Mouse (Mus musculus): ENCODE data around the gene Tmem50a. TPM values are rescaled to one million over a fixed set of nuclear protein-coding genes. Genes with fewer than 3 reads are reported as not detected.

Tmem50a gene
- 163 and 169 TPM in 2 replicates for polyA plus RNA-seq (2016; fragmentation: Nextera tagmentation; extraction: Ambion mirVana)

GRCm38 (mm10) chr4:134914864-134915209, at the start of gene Tmem50a:
TSS of gene Tmem50a (minus strand) at chr4:134915024.
- Histone ChIP-seq H3K36me3 (peaks cover 14% of the 10 kb centered on the region), H3K4me2 (replicated peaks) (peak within 1 kb of the TSS; percentile 70), H3K9ac (peak within 1 kb of the TSS; percentile 86), H3K27me3 (no peaks in the 10 kb centered on the region), H3K27ac (peak within 1 kb of the TSS; percentile 91), H3K4me1 (peaks cover 16% of the 10 kb centered on the region), H3K9me3 (replicated peaks) (no peaks in the 10 kb centered on the region), H3K4me3 (peak within 1 kb of the TSS; percentile 92)
- peak; percentile 85 for ATAC-seq (ENCODE audit: low FRiP score)
- WGBS, result under 1% methylated on average over 25 of the region's 25 CpGs

- Histone ChIP-seq H3K4me1 (no peaks in the 10 kb centered on the region; the same call in 1 of the 2 replicates), H3K4me3 (no peak overlapping the region), H3K27ac (no peak overlapping the region), H3K9me3 (replicated peaks) (no peaks in the 10 kb centered on the region), H3K9ac (no peak overlapping the region), H3K27me3 (peaks cover 12% of the 10 kb centered on the region), H3K4me2 (replicated peaks) (peak overlapping the region; percentile 34; the same call in 1 of the 2 replicates), H3K36me3 (no peaks in the 10 kb centered on the region)
- WGBS, result 26% methylated on average over 19 of the region's 19 CpGs
- no peak for ATAC-seq (ENCODE audit: low FRiP score)
These were observed 48.4 kb upstream of the Tmem50a start for GRCm38 (mm10) chr4:134963021-134963776.

GRCm38 (mm10) chr4:134956328-134956727, 41.5 kb upstream of the Tmem50a start:
- 20% methylated on average over 3 of the region's 3 CpGs for WGBS
- Histone ChIP-seq H3K9me3 (replicated peaks) (no peaks in the 10 kb centered on the region), H3K27ac (no peak overlapping the region), H3K36me3 (no peaks in the 10 kb centered on the region), H3K27me3 (peaks cover 23% of the 10 kb centered on the region), H3K9ac (no peak overlapping the region), H3K4me3 (no peak overlapping the region), H3K4me1 (no peaks in the 10 kb centered on the region), H3K4me2 (replicated peaks) (no peak overlapping the region)
- ATAC-seq (ENCODE audit: low FRiP score), result no peak

- ATAC-seq (ENCODE audit: low FRiP score), result no peak
- Histone ChIP-seq H3K4me3 (no peak overlapping the region), H3K36me3 (no peaks in the 10 kb centered on the region), H3K27ac (no peak overlapping the region), H3K4me2 (replicated peaks) (no peak overlapping the region), H3K9ac (no peak overlapping the region), H3K4me1 (peaks cover under 1% of the 10 kb centered on the region), H3K9me3 (replicated peaks) (no peaks in the 10 kb centered on the region), H3K27me3 (peaks cover 22% of the 10 kb centered on the region)
- 72% methylated on average over 3 of the region's 3 CpGs for whole genome bisulfite sequencing
These were observed 41.0 kb upstream of the Tmem50a start for GRCm38 (mm10) chr4:134955845-134956244.

- Histone ChIP-seq H3K36me3 (no peaks in the 10 kb centered on the region), H3K4me2 (replicated peaks) (no peak overlapping the region), H3K27me3 (peaks cover 20% of the 10 kb centered on the region; the same call in 1 of the 2 replicates), H3K4me3 (no peak overlapping the region), H3K27ac (no peak overlapping the region), H3K9me3 (replicated peaks) (no peaks in the 10 kb centered on the region), H3K9ac (no peak overlapping the region), H3K4me1 (peaks cover 6% of the 10 kb centered on the region)
- 93% methylated on average over 2 of the region's 2 CpGs for WGBS
- ATAC-seq (ENCODE audit: low FRiP score), result no peak
These were observed 40.4 kb upstream of the Tmem50a start for GRCm38 (mm10) chr4:134955196-134955595.

GRCm38 (mm10) chr4:134954461-134954860, 39.6 kb upstream of the Tmem50a start:
- ATAC-seq (ENCODE audit: low FRiP score), result no peak
- WGBS, result 26% methylated on average over 15 of the region's 15 CpGs
- Histone ChIP-seq H3K4me1 (peaks cover 6% of the 10 kb centered on the region), H3K9ac (no peak overlapping the region), H3K9me3 (replicated peaks) (no peaks in the 10 kb centered on the region), H3K4me3 (no peak overlapping the region), H3K4me2 (replicated peaks) (no peak overlapping the region; the same call in 1 of the 2 replicates), H3K36me3 (no peaks in the 10 kb centered on the region), H3K27ac (0 out of 2 replicates have a peak overlapping the region, but pooled peaks have one; percentile 9), H3K27me3 (peaks cover 20% of the 10 kb centered on the region; the same call in 1 of the 2 replicates)

- H3K4me2 ChIP-seq (replicated peaks), result no peak overlapping the region
- peaks cover 18% of the 10 kb centered on the region; the same call in 1 of the 2 replicates for H3K27me3 ChIP-seq
- H3K36me3 ChIP-seq, result no peaks in the 10 kb centered on the region
- H3K9ac ChIP-seq, result no peak overlapping the region
- ATAC-seq (ENCODE audit: low FRiP score), result peak; percentile 69
- no peak overlapping the region for H3K4me3 ChIP-seq
- H3K4me1 ChIP-seq, result peaks cover 9% of the 10 kb centered on the region
- H3K9me3 ChIP-seq (replicated peaks), result no peaks in the 10 kb centered on the region
- H3K27ac ChIP-seq, result no peak overlapping the region
- 31% methylated on average over 11 of the region's 11 CpGs for WGBS
These were observed 35.8 kb upstream of the Tmem50a start for GRCm38 (mm10) chr4:134950518-134951091.

GRCm38 (mm10) chr4:134946024-134946744, 31.4 kb upstream of the Tmem50a start:
- Histone ChIP-seq H3K4me3 (no peak overlapping the region), H3K36me3 (no peaks in the 10 kb centered on the region), H3K9ac (no peak overlapping the region), H3K27me3 (peaks cover 33% of the 10 kb centered on the region), H3K4me1 (peaks cover 17% of the 10 kb centered on the region), H3K9me3 (replicated peaks) (no peaks in the 10 kb centered on the region), H3K4me2 (replicated peaks) (peak overlapping the region; percentile 46), H3K27ac (no peak overlapping the region)
- 16% methylated on average over 17 of the region's 17 CpGs for WGBS
- no peak for ATAC-seq (ENCODE audit: low FRiP score)

GRCm38 (mm10) chr4:134943758-134944538, 29.1 kb upstream of the Tmem50a start:
- peaks cover 34% of the 10 kb centered on the region for H3K27me3 ChIP-seq
- 47% methylated on average over 27 of the region's 27 CpGs for whole genome bisulfite sequencing
- peak; percentile 35; the same call in 1 of the 2 replicates for ATAC-seq (ENCODE audit: low FRiP score)
- H3K4me2 ChIP-seq (replicated peaks), result no peak overlapping the region
- H3K9ac ChIP-seq, result 0 out of 2 replicates have a peak overlapping the region, but pooled peaks have one; percentile 18
- H3K9me3 ChIP-seq (replicated peaks), result no peaks in the 10 kb centered on the region
- peaks cover 11% of the 10 kb centered on the region; the same call in 1 of the 2 replicates for H3K4me1 ChIP-seq
- no peak overlapping the region for H3K27ac ChIP-seq
- H3K36me3 ChIP-seq, result no peaks in the 10 kb centered on the region
- no peak overlapping the region for H3K4me3 ChIP-seq

- 65% methylated on average over 9 of the region's 9 CpGs for WGBS
- Histone ChIP-seq H3K4me3 (no peak overlapping the region), H3K9me3 (replicated peaks) (no peaks in the 10 kb centered on the region), H3K27ac (no peak overlapping the region), H3K36me3 (peaks cover 30% of the 10 kb centered on the region), H3K4me1 (peaks cover 9% of the 10 kb centered on the region; the same call in 1 of the 2 replicates), H3K9ac (no peak overlapping the region), H3K4me2 (replicated peaks) (no peak overlapping the region), H3K27me3 (peaks cover 29% of the 10 kb centered on the region)
- no peak for ATAC-seq (ENCODE audit: low FRiP score)
These were observed 25.1 kb upstream of the Tmem50a start for GRCm38 (mm10) chr4:134939900-134940299.

- Histone ChIP-seq H3K4me1 (no peaks in the 10 kb centered on the region), H3K9me3 (replicated peaks) (no peaks in the 10 kb centered on the region), H3K4me2 (replicated peaks) (no peak overlapping the region), H3K27ac (no peak overlapping the region), H3K9ac (no peak overlapping the region), H3K4me3 (no peak overlapping the region), H3K27me3 (peaks cover 9% of the 10 kb centered on the region; the same call in 1 of the 2 replicates), H3K36me3 (peaks cover 48% of the 10 kb centered on the region)
- no peak for ATAC-seq (ENCODE audit: low FRiP score)
- 66% methylated on average over 17 of the region's 17 CpGs for WGBS
These were observed 22.7 kb upstream of the Tmem50a start for GRCm38 (mm10) chr4:134937240-134938176.
